Mouse (Mus musculus): ENCODE measurements around the gene Tbrg1. TPM values are rescaled to one million over a fixed set of nuclear protein-coding genes. Genes with fewer than 3 reads are reported as not detected.

The Tbrg1 gene
- polyA plus RNA-seq, 2 experiments: 23.1 to 47.0 TPM

DNA sequence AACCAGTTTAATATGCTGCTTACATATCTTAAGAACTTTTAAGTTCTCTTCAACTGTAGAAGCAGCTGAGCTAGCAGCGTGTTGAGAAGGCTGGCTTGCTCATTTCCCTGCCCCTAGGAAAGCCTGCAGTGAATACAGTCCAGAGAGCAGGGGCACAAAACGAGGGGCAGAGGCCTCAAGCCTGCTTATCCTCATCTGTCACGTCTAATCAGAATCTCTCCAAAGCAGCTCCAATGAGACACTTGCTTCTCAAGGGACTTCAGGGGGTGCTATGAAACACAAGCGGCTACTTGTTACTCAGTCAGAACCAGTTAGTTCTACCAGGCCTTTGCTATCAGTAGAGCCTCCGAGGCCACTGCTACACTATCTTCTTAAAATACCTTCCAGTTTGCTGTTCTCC is 3.3 kb downstream of the Tbrg1 start:
- TF ChIP-seq CTCF (IDR thresholded peaks at IDR 0.05; ENCODE audit: low read depth) (no peak), EP300 (IDR thresholded peaks at IDR 0.05; ENCODE audit: low read depth) (no peak)
- Histone ChIP-seq H3K27me3 (ENCODE audit: control insufficient read depth, insufficient read depth, low read length) (no peaks in the 10 kb centered on the region), H3K4me1 (replicated peaks; ENCODE audit: control insufficient read depth in 2 of 2, insufficient read depth in 2 of 2, low read length in 1 of 2) (peaks cover 3 to 11% of the 10 kb centered on the region in 2 experiments; a peak in 3 of 4 replicates), H3K27ac (no peak overlapping the region), H3K4me2 (ENCODE audit: low read depth) (no peak overlapping the region), H3K9ac (replicated peaks) (no peak overlapping the region), H3K36me3 (replicated peaks; ENCODE audit: control insufficient read depth, insufficient read depth, low read depth) (peaks cover 40% of the 10 kb centered on the region), H3K4me3 (ENCODE audit: insufficient read depth in 1 of 2, low read depth in 2 of 2, low read length in 2 of 2) (no peak overlapping the region), H3K9me3 (ENCODE audit: control insufficient read depth, low read length) (no peaks in the 10 kb centered on the region)
- WGBS (ENCODE audit: insufficient replicate concordance): 66% methylated on average over 5 of the region's 5 CpGs
- no peak for ATAC-seq (ENCODE audit: insufficient read depth)
- DNase-seq (ENCODE audit: low read depth in 3 of 3, low spot score in 3 of 3): no peak

DNA sequence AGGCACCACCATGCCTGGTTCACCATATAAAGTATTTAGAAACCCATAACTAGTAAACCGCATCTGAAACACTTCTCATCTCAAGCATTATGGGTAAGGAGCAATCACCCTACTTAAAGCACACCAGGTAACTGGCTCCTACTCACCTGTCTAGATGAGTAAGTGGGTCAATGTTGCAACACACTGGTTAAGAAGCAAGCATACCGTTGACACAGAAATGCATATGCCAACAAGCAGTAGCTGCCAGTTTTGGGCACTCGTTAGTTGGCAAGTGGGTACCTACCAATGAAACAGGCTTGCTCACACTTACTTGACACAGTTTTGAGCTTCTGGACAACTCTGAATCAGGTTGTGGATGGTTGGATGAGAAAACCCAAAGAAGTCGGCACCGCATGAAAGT is 6.5 kb downstream of the Tbrg1 start:
- TF ChIP-seq EP300 (IDR thresholded peaks at IDR 0.05; ENCODE audit: low read depth) (no peak), CTCF (IDR thresholded peaks at IDR 0.05; ENCODE audit: low read depth) (no peak)
- DNase-seq (ENCODE audit: low read depth in 3 of 3, low spot score in 3 of 3): no peak
- Histone ChIP-seq H3K4me2 (ENCODE audit: low read depth) (no peak overlapping the region), H3K36me3 (replicated peaks; ENCODE audit: control insufficient read depth, insufficient read depth, low read depth) (peaks cover 46% of the 10 kb centered on the region), H3K27me3 (ENCODE audit: control insufficient read depth, insufficient read depth, low read length) (no peaks in the 10 kb centered on the region), H3K27ac (no peak overlapping the region), H3K9me3 (ENCODE audit: control insufficient read depth, low read length) (no peaks in the 10 kb centered on the region), H3K4me1 (replicated peaks; ENCODE audit: control insufficient read depth in 2 of 2, insufficient read depth in 2 of 2, low read length in 1 of 2) (peaks cover 0 to 4% of the 10 kb centered on the region in 2 experiments; a peak in 1 of 4 replicates), H3K4me3 (ENCODE audit: insufficient read depth in 1 of 2, low read depth in 2 of 2, low read length in 2 of 2) (no peak overlapping the region), H3K9ac (replicated peaks) (no peak overlapping the region)
- 82% methylated on average over 5 of the region's 5 CpGs for WGBS (ENCODE audit: insufficient replicate concordance)
- ATAC-seq (ENCODE audit: insufficient read depth): no peak

DNA sequence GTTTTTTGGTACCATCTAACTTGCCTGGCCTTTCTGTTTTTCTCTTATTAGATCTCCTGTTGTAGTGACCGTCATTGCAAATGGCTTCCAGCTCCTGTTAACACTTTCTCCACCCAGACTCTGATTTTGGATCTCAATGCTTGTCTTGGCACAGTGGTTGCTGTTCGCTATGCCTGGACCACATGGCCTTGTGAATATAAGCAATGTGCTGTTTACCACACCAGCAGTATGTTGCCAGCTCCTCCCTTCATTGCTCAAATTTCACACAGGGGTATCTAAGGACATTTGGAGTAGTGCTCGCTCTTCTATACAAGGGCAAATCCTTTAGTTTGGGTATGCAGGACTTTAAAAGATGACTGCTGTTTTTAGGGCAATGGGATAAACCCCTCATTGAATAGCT is 10.9 kb downstream of the Tbrg1 start:
- DNase-seq (ENCODE audit: low read depth in 3 of 3, low spot score in 3 of 3) (no peak), ATAC-seq (ENCODE audit: insufficient read depth) (no peak)
- Histone ChIP-seq H3K4me2 (ENCODE audit: low read depth) (no peak overlapping the region), H3K4me1 (replicated peaks; ENCODE audit: control insufficient read depth in 2 of 2, insufficient read depth in 2 of 2, low read length in 1 of 2) (no peaks in the 10 kb centered on the region), H3K9me3 (ENCODE audit: control insufficient read depth, low read length) (no peaks in the 10 kb centered on the region), H3K4me3 (ENCODE audit: insufficient read depth in 1 of 2, low read depth in 2 of 2, low read length in 2 of 2) (no peak overlapping the region), H3K27me3 (ENCODE audit: control insufficient read depth, insufficient read depth, low read length) (no peaks in the 10 kb centered on the region), H3K27ac (no peak overlapping the region), H3K36me3 (replicated peaks; ENCODE audit: control insufficient read depth, insufficient read depth, low read depth) (peaks cover 27% of the 10 kb centered on the region), H3K9ac (replicated peaks) (no peak overlapping the region)
- TF ChIP-seq CTCF (IDR thresholded peaks at IDR 0.05; ENCODE audit: low read depth) (no peak), EP300 (IDR thresholded peaks at IDR 0.05; ENCODE audit: low read depth) (no peak)
- 71% methylated on average over 3 of the region's 3 CpGs for WGBS (ENCODE audit: insufficient replicate concordance)

DNA sequence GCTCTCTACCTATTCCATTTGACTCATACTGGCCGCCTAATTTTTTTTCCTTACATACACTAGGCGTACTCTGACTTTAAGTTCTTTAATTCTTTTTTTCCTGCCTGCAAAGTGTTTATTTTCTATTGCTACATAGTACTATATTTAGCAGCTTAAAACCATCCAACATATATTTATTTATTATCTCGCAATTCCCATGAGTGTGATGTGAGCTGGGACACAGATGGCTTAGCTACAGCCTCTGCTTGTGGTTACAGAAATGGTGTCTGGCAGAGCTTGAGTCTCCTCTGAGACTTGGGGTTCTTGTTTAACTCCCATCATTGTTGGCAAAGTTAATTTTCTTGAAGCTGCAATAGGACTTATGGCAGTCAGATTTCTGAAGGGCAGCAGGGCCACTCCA is 18.4 kb downstream of the Tbrg1 start:
- 65% methylated on average over 3 of the region's 3 CpGs for WGBS (ENCODE audit: insufficient replicate concordance)
- TF ChIP-seq EP300 (IDR thresholded peaks at IDR 0.05; ENCODE audit: low read depth): no peak
- no peak for TF ChIP-seq CTCF (IDR thresholded peaks at IDR 0.05; ENCODE audit: low read depth)
- Histone ChIP-seq H3K36me3 (replicated peaks; ENCODE audit: control insufficient read depth, insufficient read depth, low read depth) (no peaks in the 10 kb centered on the region), H3K4me3 (ENCODE audit: insufficient read depth in 1 of 2, low read depth in 2 of 2, low read length in 2 of 2) (no peak overlapping the region), H3K4me2 (ENCODE audit: low read depth) (no peak overlapping the region), H3K9me3 (ENCODE audit: control insufficient read depth, low read length) (no peaks in the 10 kb centered on the region), H3K27me3 (ENCODE audit: control insufficient read depth, insufficient read depth, low read length) (no peaks in the 10 kb centered on the region), H3K4me1 (replicated peaks; ENCODE audit: control insufficient read depth in 2 of 2, insufficient read depth in 2 of 2, low read length in 1 of 2) (no peaks in the 10 kb centered on the region), H3K27ac (no peak overlapping the region), H3K9ac (replicated peaks) (no peak overlapping the region)
- DNase-seq (ENCODE audit: low read depth in 3 of 3, low spot score in 3 of 3): no peak
- ATAC-seq (ENCODE audit: insufficient read depth): no peak

DNA sequence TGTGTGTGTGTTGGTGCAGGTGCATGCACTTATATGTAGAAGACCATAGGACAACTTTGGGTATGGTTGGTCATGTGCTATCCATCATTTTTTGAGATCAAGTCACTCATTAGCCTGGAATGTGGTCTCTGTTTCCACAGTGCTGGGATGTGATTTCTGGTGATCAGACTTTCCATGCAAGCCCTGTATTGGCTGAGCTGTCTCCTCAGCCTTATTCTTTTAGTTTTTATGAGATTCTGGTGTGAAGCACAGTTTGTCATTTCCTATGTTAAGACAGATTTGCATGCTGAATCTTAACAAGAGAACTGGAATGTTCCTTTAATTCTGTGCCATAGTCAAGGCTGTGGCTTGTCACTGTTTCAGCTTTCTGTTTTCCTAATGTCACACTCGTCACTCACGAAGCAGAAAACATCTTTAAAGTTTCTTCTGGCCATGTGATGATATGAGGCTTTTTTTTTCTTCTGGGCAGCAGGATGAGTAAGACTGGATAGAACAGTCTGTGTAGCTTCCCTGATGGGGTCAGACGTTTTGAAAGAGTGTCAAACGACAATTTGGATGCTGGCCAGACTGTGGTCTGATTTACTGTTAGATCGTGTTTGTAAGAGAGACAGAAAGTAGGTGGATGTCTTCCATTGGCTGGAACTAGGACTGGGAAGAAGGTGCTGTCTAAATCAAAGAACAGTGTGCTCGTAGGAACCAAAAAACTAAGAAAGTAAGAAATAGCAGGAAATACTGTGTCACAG is 20.1 kb downstream of the Tbrg1 start:
- no peak overlapping the region for H3K27ac ChIP-seq
- 45% methylated on average over 6 of the region's 6 CpGs for WGBS (ENCODE audit: insufficient replicate concordance)
- ATAC-seq (ENCODE audit: insufficient read depth) (no peak), DNase-seq (ENCODE audit: low read depth in 3 of 3, low spot score in 3 of 3) (no peak)
- no peaks in the 10 kb centered on the region for H3K9me3 ChIP-seq (ENCODE audit: control insufficient read depth, low read length)
- H3K27me3 ChIP-seq (ENCODE audit: control insufficient read depth, insufficient read depth, low read length): no peaks in the 10 kb centered on the region
- no peaks in the 10 kb centered on the region for H3K4me1 ChIP-seq (replicated peaks; ENCODE audit: control insufficient read depth in 2 of 2, insufficient read depth in 2 of 2, low read length in 1 of 2)
- no peaks in the 10 kb centered on the region for H3K36me3 ChIP-seq (replicated peaks; ENCODE audit: control insufficient read depth, insufficient read depth, low read depth)
- no peak overlapping the region for H3K4me3 ChIP-seq (ENCODE audit: insufficient read depth in 1 of 2, low read depth in 2 of 2, low read length in 2 of 2)
- H3K9ac ChIP-seq (replicated peaks): no peak overlapping the region
- TF ChIP-seq EP300 (IDR thresholded peaks at IDR 0.05; ENCODE audit: low read depth) (no peak), CTCF (IDR thresholded peaks at IDR 0.05; ENCODE audit: low read depth) (no peak)
- no peak overlapping the region for H3K4me2 ChIP-seq (ENCODE audit: low read depth)
